Mouse (Mus musculus): ENCODE measurements around the gene Gm42420.

DNA sequence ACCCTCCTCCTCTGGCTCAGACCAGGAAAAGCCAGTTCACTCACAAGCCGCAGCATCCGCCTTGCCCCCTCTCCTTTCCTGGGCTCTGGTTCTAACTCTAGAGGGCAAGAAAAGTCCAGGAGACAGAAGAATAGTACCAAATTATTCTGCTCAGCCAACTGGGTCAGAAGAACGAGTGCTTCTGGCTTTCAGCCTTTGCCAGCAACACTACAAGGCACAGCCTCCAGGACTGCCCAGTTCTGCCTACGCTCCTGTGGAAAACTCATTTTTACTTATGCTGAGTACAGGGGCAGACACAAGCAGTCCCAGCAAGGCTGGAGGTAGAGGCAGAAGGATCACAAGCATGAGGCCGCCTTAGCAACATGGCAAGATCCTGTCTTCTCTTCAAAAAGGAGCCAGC is 37.5 kb upstream of the Gm42420 start:
- TF ChIP-seq GATA1 (IDR thresholded peaks at IDR 0.05; ENCODE audit: low read length) (no peak), TAL1 (IDR thresholded peaks at IDR 0.05; ENCODE audit: low read length) (no peak)

Data from erythroblast, embryonic 14.5 days (primary cell).